Mouse (Mus musculus) A20 (cell line): ENCODE measurements at regions not wholly inside any gene's neighbourhood (a gene's known extent, or its start where the extent isn't known, plus 50 kb on each side); places are given as distances from the start of the nearest gene placed in this dataset.

Experiments used
- DNase-seq: peaks from one replicate; pipeline ENCODE4 v3.0.0-alpha.2; 2011; ENCODE audit warnings: low read depth, low spot score

GRCm38 (mm10) chr5:126933466-126933865 lies 308.1 kb upstream of the Tmem132c start:
- no peak for DNase-seq

GRCm38 (mm10) chr5:126944861-126945260 lies 296.7 kb upstream of the Tmem132c start:
- no peak for DNase-seq

- no peak for DNase-seq
Measured at GRCm38 (mm10) chr5:126954189-126954588, 287.4 kb upstream of the Tmem132c start.

- no peak for DNase-seq
Measured at GRCm38 (mm10) chr5:126954634-126955033, 287.0 kb upstream of the Tmem132c start.

- DNase-seq: no peak
Measured at GRCm38 (mm10) chr5:126964577-126964976, 277.0 kb upstream of the Tmem132c start.

GRCm38 (mm10) chr5:126967076-126967475 lies 274.5 kb upstream of the Tmem132c start:
- DNase-seq: no peak

- DNase-seq: no peak
Measured at GRCm38 (mm10) chr5:126969373-126969772, 272.2 kb upstream of the Tmem132c start.

GRCm38 (mm10) chr5:126971284-126971683 lies 270.3 kb upstream of the Tmem132c start:
- no peak for DNase-seq

GRCm38 (mm10) chr5:126971981-126972380 lies 269.6 kb upstream of the Tmem132c start:
- no peak for DNase-seq

- DNase-seq: no peak
Measured at GRCm38 (mm10) chr5:126973425-126973824, 268.2 kb upstream of the Tmem132c start.

- DNase-seq: no peak
Measured at GRCm38 (mm10) chr5:126974565-126974964, 267.0 kb upstream of the Tmem132c start.

- no peak for DNase-seq
Measured at GRCm38 (mm10) chr5:126995577-126995976, 246.0 kb upstream of the Tmem132c start.

GRCm38 (mm10) chr5:127014166-127014565 lies 227.4 kb upstream of the Tmem132c start:
- DNase-seq: no peak

GRCm38 (mm10) chr5:127016467-127017060 lies 225.0 kb upstream of the Tmem132c start:
- DNase-seq: no peak

- no peak for DNase-seq
Measured at GRCm38 (mm10) chr5:127017971-127018370, 223.6 kb upstream of the Tmem132c start.

- DNase-seq: no peak
Measured at GRCm38 (mm10) chr5:127036472-127036871, 205.1 kb upstream of the Tmem132c start.

GRCm38 (mm10) chr5:127057770-127058169 lies 183.8 kb upstream of the Tmem132c start:
- no peak for DNase-seq

- DNase-seq: no peak
Measured at GRCm38 (mm10) chr5:127074327-127074726, 167.3 kb upstream of the Tmem132c start.
